Mouse (Mus musculus) frontal cortex, postnatal 25 days (tissue): Measurements from ENCODE around the gene Enho.

Experiments used
- DNase-seq, 2 experiments: peaks; one replicate each; pipeline ENCODE4 v3.0.0; 2022; ENCODE audit warnings: low spot score in 2 of 2

The Enho gene

GRCm38 (mm10) chr4:41663614-41664013, 23.5 kb upstream of the Enho start:
- DNase-seq: no peak

GRCm38 (mm10) chr4:41662723-41663122, 22.6 kb upstream of the Enho start:
- no peak for DNase-seq

- no peak for DNase-seq
These were observed 20.8 kb upstream of the Enho start for GRCm38 (mm10) chr4:41660851-41661430.

- no peak for DNase-seq
These were observed 19.4 kb upstream of the Enho start for GRCm38 (mm10) chr4:41659556-41659955.

- no peak for DNase-seq
These were observed 18.7 kb upstream of the Enho start for GRCm38 (mm10) chr4:41658566-41659384.

- no peak for DNase-seq
These were observed 15.4 kb upstream of the Enho start for GRCm38 (mm10) chr4:41655525-41655924.

- DNase-seq: peak in 1 of 2 experiments; percentile 36
These were observed 14.1 kb upstream of the Enho start for GRCm38 (mm10) chr4:41654217-41654616.

- no peak for DNase-seq
These were observed 13.6 kb upstream of the Enho start for GRCm38 (mm10) chr4:41653730-41654129.

- peak; percentile 69 to 76 for DNase-seq
These were observed 13.2 kb upstream of the Enho start for GRCm38 (mm10) chr4:41653296-41653695.

GRCm38 (mm10) chr4:41648627-41649026, 8.5 kb upstream of the Enho start:
- DNase-seq: no peak

- no peak for DNase-seq
These were observed 8.0 kb upstream of the Enho start for GRCm38 (mm10) chr4:41648157-41648556.

GRCm38 (mm10) chr4:41645488-41645887, 5.4 kb upstream of the Enho start:
- no peak for DNase-seq

- no peak for DNase-seq
These were observed 1.2 kb upstream of the Enho start for GRCm38 (mm10) chr4:41641199-41641822.

GRCm38 (mm10) chr4:41639214-41639841, 796 bp downstream of the Enho start:
- DNase-seq: no peak

- DNase-seq: no peak
These were observed 1.3 kb downstream of the Enho start for GRCm38 (mm10) chr4:41638828-41639213.

GRCm38 (mm10) chr4:41638186-41638731, 1.9 kb downstream of the Enho start:
- DNase-seq: no peak

- DNase-seq: no peak
These were observed 3.1 kb downstream of the Enho start for GRCm38 (mm10) chr4:41636882-41637635.

GRCm38 (mm10) chr4:41636366-41636765, 3.8 kb downstream of the Enho start:
- DNase-seq: no peak

- no peak for DNase-seq
These were observed 4.2 kb downstream of the Enho start for GRCm38 (mm10) chr4:41635906-41636305.

- no peak for DNase-seq
These were observed 4.9 kb downstream of the Enho start for GRCm38 (mm10) chr4:41635224-41635623.

- DNase-seq: no peak
These were observed 5.5 kb downstream of the Enho start for GRCm38 (mm10) chr4:41634631-41635030.
